ENCODE assay signal across 8 mouse cellular contexts in genomic region chr11:78343381-78344327, GRCm38 (mm10). TPM values are rescaled to one million over a fixed set of nuclear protein-coding genes. Genes with fewer than 3 reads are reported as not detected.
A peak's percentile ranks its signal among the peaks of the same experiment; 100 is the strongest.
DNase-seq lines count a peak whose midpoint lies in the region; ATAC-seq lines count a peak whose summit lies in the region.

Gene Unc119 (plus strand): TSS chr11:78343482.

- peaks cover 7% of the 10 kb centered on the region; the same call in 1 of the 2 replicates for H3K36me3 ChIP-seq in forebrain, embryonic 16.5 days (ENCODE audit: control insufficient read depth, insufficient read depth)
- peaks cover 5% of the 10 kb centered on the region; the same call in 1 of the 2 replicates for H3K36me3 ChIP-seq in lung, embryonic 16.5 days (ENCODE audit: control insufficient read depth, insufficient read depth, low read length)

- DNase-seq in MN1 (ENCODE audit: low spot score): peak; percentile 76
- peak; percentile 80 to 85 for DNase-seq in cerebellum, adult 18-20 months
- peak; percentile 54 for DNase-seq in layer of hippocampus, adult 9-11 months
- peak; percentile 73 for DNase-seq in ovary, adult 18-20 months (ENCODE audit: low spot score)
- DNase-seq in thymus, postnatal 0 days (ENCODE audit: low spot score): peak; percentile 73

- no peaks in the 10 kb centered on the region for H3K27me3 ChIP-seq in forebrain, embryonic 16.5 days (replicated peaks; ENCODE audit: control insufficient read depth, insufficient read depth, low read length)
- H3K27me3 ChIP-seq in lung, embryonic 16.5 days (ENCODE audit: control insufficient read depth, insufficient read depth, low read depth, low read length): no peaks in the 10 kb centered on the region

- peak within 1 kb of the TSS; percentile 62 for H3K4me2 ChIP-seq in forebrain, embryonic 16.5 days (ENCODE audit: low read length)
- H3K4me2 ChIP-seq in lung, embryonic 16.5 days (ENCODE audit: low read depth, low read length): peak within 1 kb of the TSS; percentile 92

- peaks cover 21% of the 10 kb centered on the region for H3K4me1 ChIP-seq in forebrain, embryonic 16.5 days (replicated peaks; ENCODE audit: control insufficient read depth, insufficient read depth, low read length)
- peaks cover 19% of the 10 kb centered on the region for H3K4me1 ChIP-seq in lung, embryonic 16.5 days (replicated peaks; ENCODE audit: control insufficient read depth, insufficient read depth, low read length)

- H3K9me3 ChIP-seq in forebrain, embryonic 16.5 days (ENCODE audit: control insufficient read depth, low read length): no peaks in the 10 kb centered on the region
- no peaks in the 10 kb centered on the region for H3K9me3 ChIP-seq in lung, embryonic 16.5 days (ENCODE audit: control insufficient read depth, low read length)

- 1% methylated on average over 58 of the region's 66 CpGs for WGBS in forebrain, embryonic 16.5 days
- under 1% methylated on average over 54 of the region's 66 CpGs for WGBS in lung, embryonic 16.5 days

- H3K9ac ChIP-seq in forebrain, embryonic 16.5 days (replicated peaks; ENCODE audit: low read depth, low read length): peak within 1 kb of the TSS; percentile 87
- H3K9ac ChIP-seq in lung, embryonic 16.5 days (ENCODE audit: low read length): peak within 1 kb of the TSS; percentile 87

- H3K4me3 ChIP-seq in forebrain, embryonic 16.5 days (replicated peaks; ENCODE audit: low read length): peak within 1 kb of the TSS; percentile 63
- peak within 1 kb of the TSS; percentile 78 for H3K4me3 ChIP-seq in lung, embryonic 16.5 days (ENCODE audit: low read length)

- peak; percentile 86 for ATAC-seq in forebrain, embryonic 16.5 days
- ATAC-seq in hematopoietic stem cell, adult 5-6 weeks (replicated peaks in 1 of 2; ENCODE audit: insufficient read depth in 1 of 2, low FRiP score in 2 of 2, low TSS enrichment in 1 of 2, low read depth in 1 of 2, poor library complexity in 2 of 2, severe bottlenecking in 2 of 2): peak; percentile 19 to 38; a peak in 2 of 4 replicates
- peak; percentile 87 for ATAC-seq in lung, embryonic 16.5 days (ENCODE audit: low read depth)

- H3K27ac ChIP-seq in forebrain, embryonic 16.5 days (ENCODE audit: low read length): peak within 1 kb of the TSS; percentile 52
- H3K27ac ChIP-seq in lung, embryonic 16.5 days (ENCODE audit: low read length): peak within 1 kb of the TSS; percentile 32

RNA-seq across cellular contexts. Expression of gene Unc119, which starts in this region (rescaled TPM):
- polyA plus RNA-seq in forebrain, embryonic 16.5 days (2015; fragmentation: Nextera tagmentation; extraction: Ambion mirVana): 68.6 and 69.1 TPM in 2 replicates
- total RNA-seq in hematopoietic stem cell, adult 5-6 weeks (2017): 17.4 and 29.9 TPM in 2 replicates
- polyA plus RNA-seq in lung, embryonic 16.5 days (2015; fragmentation: Nextera tagmentation; extraction: Ambion mirVana): 26.6 and 27.2 TPM in 2 replicates
- polyA plus RNA-seq in thymus, postnatal 0 days (2015; fragmentation: Nextera tagmentation; extraction: Ambion mirVana): 36.8 and 39.5 TPM in 2 replicates

Comparison
In these comparisons a context has a peak if more than half of its experiments do, and no peak if none do; other contexts are left out.
1. Peak in every context shown above with its lines: DNase-seq, ATAC-seq, H3K4me3 ChIP-seq and H3K27ac ChIP-seq.
2. ATAC-seq: peak in every context shown above with its lines; median percentile 87 in lung, embryonic 16.5 days; 86 in forebrain, embryonic 16.5 days; 28 in hematopoietic stem cell, adult 5-6 weeks.